Mouse (Mus musculus) T-cell, adult 2 months (primary cell): ENCODE data around the gene Nr2e3.
"Not testable (repeated sequence)": the region's sequence is repeated elsewhere in the genome, so short reads cannot be mapped to it uniquely, and the experiment has no call there.

Source experiments
- DNase-seq: peaks from one replicate; pipeline ENCODE4 v3.0.0; 2022; ENCODE audit warnings: low spot score

Gene Nr2e3

DNA sequence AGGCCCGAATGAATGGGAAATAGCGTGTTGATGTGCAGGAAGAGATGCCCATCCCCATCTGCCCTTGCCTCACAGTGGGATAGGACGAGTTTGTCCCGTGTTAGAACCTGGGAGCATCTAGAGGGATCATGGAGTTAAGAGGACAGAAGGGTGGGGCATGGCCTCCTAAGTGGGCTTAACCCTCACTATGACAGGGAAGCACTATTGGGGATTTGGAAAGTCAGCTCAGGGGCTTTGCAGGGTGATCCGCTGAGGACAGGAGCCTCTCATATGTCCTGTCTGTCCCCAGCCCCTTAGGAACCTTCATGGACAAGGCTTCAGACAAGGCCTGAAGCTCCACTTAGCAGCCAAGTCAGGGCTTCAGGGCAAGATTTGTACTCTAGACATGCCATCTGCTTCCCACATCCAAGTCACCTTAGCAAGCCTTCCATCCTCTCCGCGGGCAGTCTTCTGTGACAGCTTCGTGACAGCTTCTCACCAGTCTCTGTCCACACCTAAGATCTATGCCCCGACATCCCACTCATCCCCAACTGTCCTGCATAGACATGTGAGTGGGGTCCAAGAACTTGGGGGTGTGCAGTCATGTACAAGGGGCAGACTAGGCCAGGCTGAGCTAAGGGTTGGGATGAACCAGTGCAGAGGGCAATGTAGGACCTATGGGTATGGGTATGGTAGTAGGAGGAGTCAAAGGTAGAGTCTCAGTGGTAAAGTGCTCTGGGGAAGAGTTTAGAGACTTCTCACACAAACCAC is 9.3 kb downstream of the Nr2e3 start:
- no peak for DNase-seq

DNA sequence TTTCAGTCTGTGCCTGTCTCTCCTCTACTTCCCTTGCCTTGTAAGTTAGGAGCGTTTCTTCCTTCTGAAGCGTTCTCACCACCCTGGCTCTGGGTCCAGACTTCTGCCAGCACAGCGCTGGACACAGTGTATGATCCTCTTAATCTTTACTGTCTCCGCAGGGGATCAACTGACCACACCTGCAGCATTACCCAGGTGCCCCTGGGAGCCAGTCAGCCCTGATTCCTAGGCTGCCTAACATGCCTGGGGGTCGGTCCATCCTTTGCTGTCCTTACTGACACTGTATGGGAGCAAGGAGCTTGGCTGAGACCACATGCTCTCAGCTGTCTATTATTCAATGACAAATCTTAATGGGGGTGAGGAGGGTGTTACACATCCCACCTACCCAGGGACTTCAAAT is 10.5 kb downstream of the Nr2e3 start:
- DNase-seq = no peak

DNA sequence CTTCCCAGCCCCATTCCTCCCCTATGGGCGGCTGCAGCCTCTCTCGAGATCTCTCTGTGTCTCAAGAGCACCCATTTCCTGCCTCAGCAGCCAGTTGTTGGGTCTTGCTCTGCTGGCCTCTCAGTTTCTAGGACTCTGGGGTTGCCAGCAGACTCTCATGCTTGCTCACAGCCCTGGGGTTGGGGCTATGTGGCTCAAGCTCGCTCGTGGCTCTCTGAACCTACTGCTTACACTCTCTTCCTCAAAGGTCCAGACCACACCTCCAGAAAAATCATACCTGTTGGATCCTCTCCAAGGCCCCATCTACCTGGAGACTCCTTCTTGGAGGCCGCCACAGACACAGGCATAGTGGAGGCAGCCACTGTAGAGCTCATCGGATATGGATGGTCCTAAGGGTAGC is 10.9 kb downstream of the Nr2e3 start:
- DNase-seq = no peak

DNA sequence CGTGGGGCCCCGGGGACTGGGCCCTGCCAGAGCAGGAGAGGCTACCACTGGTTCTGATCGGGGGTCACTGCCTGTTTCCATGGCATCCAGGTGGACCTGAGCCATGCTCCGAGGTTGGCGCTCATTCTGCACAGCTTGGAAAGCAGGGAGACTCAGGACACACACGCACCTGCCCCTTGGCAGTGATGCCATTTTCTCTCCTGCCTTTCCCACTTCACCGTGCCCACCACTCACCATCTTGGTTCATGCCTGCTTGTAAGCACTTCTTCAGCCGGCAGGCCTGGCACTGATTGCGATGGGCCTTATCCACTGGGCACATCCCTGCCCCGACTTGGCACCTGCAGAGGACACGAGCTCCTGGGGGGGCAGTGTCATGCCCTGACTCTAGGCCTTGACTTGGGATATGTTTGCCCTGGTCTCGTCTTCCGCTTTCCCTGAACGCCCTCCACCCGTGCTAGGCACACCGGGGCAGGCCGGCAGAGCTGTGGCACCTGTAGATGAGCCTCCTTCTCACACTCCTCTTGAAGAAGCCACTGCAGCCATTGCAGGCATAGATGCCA is 11.7 kb downstream of the Nr2e3 start:
- DNase-seq = no peak

DNA sequence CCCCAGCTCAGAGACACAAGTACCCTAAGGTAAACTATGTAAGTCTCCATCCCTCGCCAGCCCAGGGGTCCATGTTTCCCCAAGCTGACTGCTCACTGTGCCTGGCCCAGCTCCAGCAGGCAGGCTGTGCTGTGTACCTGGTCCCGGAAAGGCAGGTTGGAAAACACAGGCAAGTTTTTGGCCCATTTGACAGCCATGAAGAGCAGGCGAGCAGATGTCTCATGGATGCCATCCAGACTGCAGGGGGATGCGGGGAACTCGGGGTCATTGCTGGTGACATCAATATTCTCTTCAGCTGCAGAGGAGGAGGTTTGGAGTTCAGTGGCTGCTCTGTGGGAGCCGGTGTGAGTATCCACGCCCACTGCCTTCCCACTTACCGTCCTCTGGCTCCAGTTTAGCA is 12.2 kb downstream of the Nr2e3 start:
- no peak for DNase-seq

DNA sequence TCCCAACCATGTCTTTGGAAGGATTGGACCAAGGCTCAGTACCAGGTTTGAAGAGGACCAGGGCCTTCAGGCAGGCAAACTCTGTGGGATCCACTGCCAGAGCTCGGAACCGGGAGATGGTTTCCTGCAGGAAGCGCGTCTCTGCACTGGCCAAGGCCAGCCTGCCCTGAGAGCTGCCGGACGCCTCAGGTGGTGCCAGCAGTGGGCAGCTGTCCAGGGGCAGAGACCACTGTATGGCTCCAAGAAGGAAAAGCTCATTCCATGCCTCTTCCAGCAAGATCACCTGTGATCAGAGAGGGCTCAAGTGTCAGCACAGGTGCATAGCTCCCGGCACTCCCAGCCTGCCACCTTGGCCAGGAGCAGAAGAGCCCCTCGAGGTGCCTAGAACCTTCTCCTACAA is 13.2 kb downstream of the Nr2e3 start:
- DNase-seq = no peak

DNA sequence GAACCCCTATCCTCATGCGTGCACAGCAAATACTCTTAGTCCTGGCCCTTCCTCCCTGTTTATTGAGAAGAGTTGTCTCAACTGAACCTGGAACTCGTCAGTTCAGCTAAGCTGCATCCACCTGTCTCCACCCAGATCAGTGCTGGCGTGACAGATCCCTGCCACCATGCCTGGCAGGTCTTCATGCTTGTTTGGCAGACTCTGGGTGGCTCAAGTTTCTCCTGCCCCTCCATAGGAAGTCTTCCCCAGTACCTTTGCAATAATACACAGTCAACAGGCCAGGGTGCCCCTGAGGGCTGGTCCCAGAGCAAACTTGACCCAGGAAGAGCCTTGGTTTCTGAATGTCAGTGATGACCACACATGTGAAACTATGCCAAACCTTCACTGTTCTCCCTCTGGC is 15.2 kb downstream of the Nr2e3 start:
- DNase-seq = no peak

DNA sequence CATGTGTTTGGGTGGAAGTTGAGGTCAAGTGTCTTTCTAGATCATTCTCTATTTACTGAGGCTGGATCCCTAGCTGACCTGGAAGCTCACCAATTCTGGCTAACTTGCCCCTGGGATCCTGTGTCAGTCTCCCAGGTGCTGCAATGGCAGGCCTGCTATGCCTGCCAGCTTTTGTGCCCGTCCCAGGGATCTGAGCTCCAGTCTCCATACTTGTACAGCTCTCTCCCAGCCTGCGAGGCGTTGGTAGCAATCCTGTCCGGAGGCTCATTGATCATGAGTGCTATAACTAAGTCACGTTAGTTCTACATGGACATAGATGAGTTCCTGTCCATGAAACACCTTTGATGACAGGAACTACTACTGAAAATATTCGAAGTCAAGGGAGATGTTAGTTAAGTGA is 16.6 kb downstream of the Nr2e3 start:
- no peak for DNase-seq

DNA sequence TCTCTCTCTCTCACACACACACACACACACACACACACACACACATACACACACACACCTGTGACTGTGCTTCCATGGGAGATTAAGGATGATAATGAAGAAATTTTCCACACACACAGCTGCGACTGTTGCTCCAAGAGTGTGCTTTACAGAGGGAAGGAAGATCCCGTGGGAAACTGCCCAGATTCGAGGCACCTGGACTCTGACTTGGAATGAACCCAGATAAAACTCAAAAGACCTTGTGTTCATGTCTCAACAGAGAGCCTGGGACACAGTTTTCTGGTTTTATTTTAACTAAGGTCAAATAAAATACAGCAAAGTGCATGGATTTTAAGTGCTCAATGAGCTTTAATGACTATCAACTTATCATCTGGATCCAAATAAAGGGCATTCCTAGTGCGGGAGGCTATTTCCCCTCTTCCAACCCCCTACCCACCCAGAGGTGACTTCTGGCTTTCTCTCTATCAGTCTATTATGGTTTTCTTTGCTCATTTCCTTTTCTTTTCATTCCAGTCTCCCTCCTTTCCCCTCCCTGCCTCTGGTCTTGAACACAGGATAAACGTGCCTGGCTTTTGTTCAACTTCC is 17.9 kb downstream of the Nr2e3 start:
- no peak for DNase-seq

DNA sequence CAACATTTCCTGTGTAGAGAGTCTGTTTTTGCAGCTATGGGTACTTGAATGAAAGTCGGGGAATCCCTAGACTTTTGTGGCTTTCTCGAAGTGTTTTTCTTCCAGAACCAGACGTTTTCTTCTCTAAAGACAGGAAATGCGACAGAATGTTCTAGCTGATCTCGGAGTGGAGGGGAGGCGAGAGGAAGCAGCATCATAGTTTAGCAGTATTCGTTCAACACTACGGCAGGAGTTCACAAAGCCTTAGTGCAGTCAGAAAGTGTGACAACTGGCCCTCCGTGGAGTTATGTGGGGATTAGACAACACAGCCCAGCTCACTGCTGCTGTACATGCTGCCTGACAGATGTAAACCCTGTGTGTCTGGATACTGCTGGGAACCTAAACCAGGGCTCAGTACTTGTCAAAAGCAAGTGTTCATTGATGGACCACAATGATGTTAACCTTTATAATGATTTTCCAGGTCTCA is 18.5 kb downstream of the Nr2e3 start:
- peak; percentile 93 for DNase-seq

DNA sequence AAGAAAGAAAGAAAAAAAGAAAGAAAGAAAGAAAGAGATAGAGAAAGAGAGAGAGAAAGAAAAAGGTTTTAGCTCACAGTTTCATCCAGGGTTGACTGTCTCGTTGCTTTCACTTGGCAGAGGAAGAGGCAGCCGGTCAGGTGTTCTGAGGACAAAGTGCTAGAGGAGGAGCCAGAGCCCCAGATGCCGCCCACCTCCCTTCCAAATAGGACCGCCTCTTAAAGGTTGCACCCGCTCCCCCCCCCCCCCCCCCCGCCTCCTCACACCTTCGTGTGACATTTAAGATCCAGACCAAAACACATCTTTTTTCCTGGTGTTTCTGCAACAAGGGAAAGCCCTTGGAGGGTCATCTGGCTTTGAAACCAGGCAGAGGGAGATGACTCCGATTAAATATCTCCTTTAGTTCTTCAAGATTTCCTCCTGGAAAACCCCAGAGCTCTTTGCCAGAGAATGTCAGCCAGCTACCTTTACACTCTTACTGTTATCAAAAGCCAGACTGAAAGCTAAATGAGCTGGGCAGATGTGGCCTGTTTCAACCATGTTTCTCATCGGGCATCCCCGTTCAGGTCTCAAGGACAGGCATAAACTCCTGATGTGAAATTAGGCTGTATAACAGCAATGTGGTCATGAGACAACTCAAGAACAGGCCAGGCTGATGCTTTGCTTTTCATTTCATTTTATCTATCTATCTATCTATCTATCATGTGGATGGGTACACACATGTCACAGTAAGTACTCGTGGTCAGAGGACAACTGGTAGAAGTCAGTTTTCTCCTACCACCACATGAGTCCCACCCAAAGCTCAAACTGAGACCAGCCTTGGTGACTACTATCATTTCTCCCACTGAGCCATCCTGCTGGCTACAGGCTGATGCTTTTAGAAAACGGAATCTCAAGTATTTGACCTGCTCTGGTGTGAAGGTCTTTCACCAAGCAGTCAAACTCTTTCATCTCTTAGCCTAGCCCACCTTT is 19.3 kb downstream of the Nr2e3 start:
- DNase-seq = peak; percentile 76

DNA sequence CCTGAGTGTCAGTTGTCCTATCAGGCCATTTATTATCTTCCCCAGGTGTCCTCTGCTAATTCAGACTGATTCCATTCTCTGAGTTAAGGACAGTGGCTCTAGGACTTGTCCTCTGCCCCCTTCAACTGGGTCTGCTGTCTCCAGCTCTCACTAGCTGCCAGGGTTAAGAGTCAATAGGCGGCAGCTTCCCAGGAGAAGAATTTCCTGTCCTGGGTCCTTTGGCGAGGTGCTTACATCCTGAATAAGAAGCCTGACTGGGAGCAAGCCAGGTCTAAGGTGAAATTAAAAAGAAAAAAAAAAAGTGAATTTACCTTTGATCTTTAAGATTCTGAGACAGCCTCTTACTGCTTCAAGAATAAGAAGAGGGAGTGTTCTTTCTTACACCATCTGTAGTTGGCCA is 20.8 kb downstream of the Nr2e3 start:
- DNase-seq = no peak

DNA sequence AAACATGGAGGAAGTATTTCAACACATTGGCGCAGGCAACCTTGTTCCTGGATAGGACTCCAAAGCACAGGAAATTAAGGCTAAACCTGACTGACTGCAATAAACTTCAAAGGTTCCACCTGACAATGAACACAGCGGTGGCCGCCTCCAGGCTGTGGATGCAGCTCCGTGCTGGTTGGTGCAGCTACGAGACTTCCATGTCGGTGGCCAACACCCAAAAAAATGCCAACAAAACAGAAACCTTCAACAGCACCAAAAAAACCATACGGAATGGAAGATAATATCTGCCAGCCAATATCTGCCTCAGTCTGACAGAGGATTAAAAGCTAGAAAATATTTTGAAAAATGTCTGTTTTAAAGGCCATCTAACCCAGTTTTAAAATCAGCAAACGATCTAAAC is 21.9 kb downstream of the Nr2e3 start:
- peak; percentile 36 for DNase-seq

DNA sequence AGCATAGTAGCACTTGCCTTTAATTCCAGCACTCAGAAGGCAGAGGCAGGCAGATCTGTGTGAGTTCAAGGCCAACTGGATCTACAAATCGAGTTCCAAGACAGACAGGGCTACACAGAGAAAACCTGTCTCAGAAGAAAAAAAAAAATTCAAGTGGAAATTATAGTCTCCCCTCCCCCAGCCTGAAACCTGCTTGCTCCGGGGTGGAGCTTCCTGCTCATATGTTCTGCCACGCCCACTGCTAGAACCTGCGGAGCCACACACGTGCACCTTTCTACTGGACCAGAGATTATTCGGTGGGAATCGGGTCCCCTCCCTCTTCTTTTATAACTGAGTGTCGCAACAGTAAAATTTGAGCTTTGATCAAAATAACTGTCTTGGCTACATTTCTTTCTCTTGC is 24.6 kb downstream of the Nr2e3 start:
- DNase-seq = not testable (repeated sequence)

DNA sequence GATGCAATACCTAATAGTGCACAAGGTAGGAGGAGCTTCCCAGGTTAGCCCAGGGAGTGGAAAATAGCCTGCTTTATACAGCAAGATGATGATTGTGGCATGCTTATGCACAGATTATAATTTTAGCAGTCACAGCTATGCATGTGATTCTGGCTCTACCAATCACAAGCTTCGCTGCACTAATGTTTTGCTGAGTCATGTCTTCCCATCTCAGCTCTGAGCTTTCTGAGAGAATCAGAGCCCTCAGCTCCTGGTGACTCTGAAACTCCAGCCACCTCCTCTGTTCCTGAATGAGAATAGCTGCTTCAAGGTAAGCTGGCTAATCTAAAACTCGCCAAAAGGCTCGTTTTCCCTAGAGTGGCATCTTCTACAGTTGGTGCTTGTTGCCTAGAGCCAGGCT is 30.2 kb downstream of the Nr2e3 start:
- no peak for DNase-seq

DNA sequence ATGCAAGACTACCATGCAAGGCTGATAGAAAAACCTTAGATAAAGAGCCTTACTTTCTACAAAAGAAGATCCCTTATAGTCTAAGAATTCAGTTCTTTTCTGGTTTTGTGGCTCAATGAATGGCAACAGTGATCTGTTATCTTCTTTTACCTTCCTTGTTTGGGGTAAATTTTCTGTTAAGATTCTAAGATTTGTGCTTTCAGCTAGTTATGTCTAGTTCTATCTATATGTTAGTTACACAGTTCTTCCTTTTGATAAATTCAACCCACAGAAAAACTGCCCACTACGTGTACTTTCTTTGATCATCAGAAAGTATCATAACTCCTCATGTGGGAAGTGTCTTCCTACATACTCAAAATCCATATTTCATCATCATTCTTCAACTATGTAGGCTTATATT is 45.7 kb downstream of the Nr2e3 start:
- no peak for DNase-seq

DNA sequence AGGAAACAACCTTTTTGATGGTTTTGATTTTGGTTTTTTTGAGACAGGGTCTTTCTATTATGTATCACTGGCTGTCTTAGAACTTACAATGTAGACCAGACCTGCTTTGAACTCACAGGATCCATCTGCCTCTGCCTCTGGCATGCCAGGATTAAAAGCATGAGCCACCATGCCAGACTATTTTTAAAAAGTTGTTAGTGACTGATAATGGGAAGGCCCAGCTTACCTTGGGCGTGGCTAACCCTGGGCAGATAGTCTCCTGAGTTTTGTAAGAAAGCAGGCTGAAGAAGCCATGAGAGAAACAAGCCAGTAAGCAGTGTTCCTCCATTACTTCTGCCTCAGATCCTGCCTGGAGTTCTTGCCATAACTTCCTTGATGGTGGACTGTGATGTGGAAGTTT is 57.1 kb downstream of the Nr2e3 start:
- DNase-seq = no peak
